11 mouse cellular contexts compared by ENCODE assay signal in genomic region chr14:25665314-25665970, GRCm38 (mm10). TPM values are rescaled to one million over a fixed set of nuclear protein-coding genes. Genes with fewer than 3 reads are reported as not detected.
DNase-seq lines count a peak whose midpoint lies in the region; ATAC-seq and TF ChIP-seq lines count a peak whose summit lies in the region.
"Had no signal": no experiment of that assay in that cellular context is flagged by ENCODE, and none has a peak within 500 bp of the region (broad histone marks: within the 10 kb centered on the region; RNA-seq: fewer than 3 reads in every experiment).

No protein-coding gene starts in this region.

- no peak overlapping the region for H3K9ac ChIP-seq in hindbrain, embryonic 13.5 days
- H3K9ac ChIP-seq in midbrain, postnatal 0 days (replicated peaks; ENCODE audit: low read length, poor library complexity, severe bottlenecking), result no peak overlapping the region
- H3K9ac ChIP-seq in kidney, embryonic 16.5 days (replicated peaks; ENCODE audit: low read length), result no peak overlapping the region
- H3K9ac ChIP-seq: intestine, embryonic 15.5 days; liver, postnatal 0 days had no signal

- ATAC-seq in hindbrain, embryonic 13.5 days (ENCODE audit: low FRiP score), result no peak
- ATAC-seq in midbrain, postnatal 0 days (ENCODE audit: low FRiP score), result no peak
- ATAC-seq in kidney, embryonic 16.5 days (ENCODE audit: low FRiP score, low TSS enrichment), result no peak
- ATAC-seq: intestine, embryonic 15.5 days; liver, postnatal 0 days; Patski had no signal

- H3K27ac ChIP-seq in layer of hippocampus, adult 2 months, result peak overlapping the region; percentile 76
- H3K27ac ChIP-seq in hindbrain, embryonic 13.5 days, result peak overlapping the region; percentile 69
- H3K27ac ChIP-seq in midbrain, postnatal 0 days (ENCODE audit: low read depth, low read length), result 0 out of 2 replicates have a peak overlapping the region, but pooled peaks have one; percentile 18
- H3K27ac ChIP-seq in kidney, embryonic 16.5 days (ENCODE audit: low read length), result no peak overlapping the region
- H3K27ac ChIP-seq: intestine, embryonic 15.5 days had no signal

- H3K27me3 ChIP-seq in hindbrain, embryonic 13.5 days, result no peaks in the 10 kb centered on the region
- H3K27me3 ChIP-seq in midbrain, postnatal 0 days (ENCODE audit: insufficient read depth, low read length), result no peaks in the 10 kb centered on the region
- no peaks in the 10 kb centered on the region for H3K27me3 ChIP-seq in kidney, embryonic 16.5 days (ENCODE audit: insufficient read depth, low read length)
- H3K27me3 ChIP-seq: intestine, embryonic 15.5 days; Patski had no signal

- H3K4me3 ChIP-seq in layer of hippocampus, adult 2 months, result no peak overlapping the region
- no peak overlapping the region for H3K4me3 ChIP-seq in hindbrain, embryonic 13.5 days
- no peak overlapping the region for H3K4me3 ChIP-seq in midbrain, postnatal 0 days (ENCODE audit: low read depth, low read length)
- no peak overlapping the region for H3K4me3 ChIP-seq in kidney, embryonic 16.5 days (ENCODE audit: low read length)
- H3K4me3 ChIP-seq: intestine, embryonic 15.5 days had no signal

- peak; percentile 35 for DNase-seq in cerebellum, adult 9-11 months
- no peak for DNase-seq in cerebellum, adult 11 months
- DNase-seq in layer of hippocampus, adult 2 months (ENCODE audit: low spot score in 2 of 2), result peak; percentile 33 to 70
- DNase-seq in layer of hippocampus, adult 9-10 months (ENCODE audit: low spot score), result no peak
- no peak for DNase-seq in midbrain, postnatal 0 days (ENCODE audit: low spot score)
- DNase-seq in left cerebral cortex, adult 8-10 months (ENCODE audit: low spot score in 2 of 2), result no peak
- DNase-seq: liver, postnatal 0 days had no signal

- TF ChIP-seq CTCF in layer of hippocampus, adult 2 months (conservative IDR thresholded peaks at IDR 0.05), result no peak
- TF ChIP-seq CTCF in midbrain, postnatal 0 days (IDR thresholded peaks at IDR 0.05), result no peak

- H3K4me2 ChIP-seq in hindbrain, embryonic 13.5 days, result no peak overlapping the region
- H3K4me2 ChIP-seq in midbrain, postnatal 0 days (ENCODE audit: low read depth, low read length, poor library complexity, severe bottlenecking), result no peak overlapping the region
- no peak overlapping the region for H3K4me2 ChIP-seq in kidney, embryonic 16.5 days (replicated peaks; ENCODE audit: low read depth, low read length)
- H3K4me2 ChIP-seq: intestine, embryonic 15.5 days had no signal

- no peaks in the 10 kb centered on the region for H3K9me3 ChIP-seq in hindbrain, embryonic 13.5 days
- no peaks in the 10 kb centered on the region for H3K9me3 ChIP-seq in midbrain, postnatal 0 days (ENCODE audit: low read length)
- H3K9me3 ChIP-seq in kidney, embryonic 16.5 days (ENCODE audit: low read length), result no peaks in the 10 kb centered on the region
- H3K9me3 ChIP-seq: intestine, embryonic 15.5 days had no signal

- WGBS in hindbrain, embryonic 13.5 days, result 73% methylated on average over 19 of the region's 19 CpGs
- WGBS in midbrain, postnatal 0 days, result 67% methylated on average over 19 of the region's 19 CpGs
- 81% methylated on average over 19 of the region's 19 CpGs for WGBS in kidney, embryonic 16.5 days

- peaks cover 24% of the 10 kb centered on the region for H3K4me1 ChIP-seq in hindbrain, embryonic 13.5 days (replicated peaks)
- no peaks in the 10 kb centered on the region for H3K4me1 ChIP-seq in midbrain, postnatal 0 days (ENCODE audit: insufficient read depth, low read length)
- H3K4me1 ChIP-seq in kidney, embryonic 16.5 days (ENCODE audit: insufficient read depth, low read length), result no peaks in the 10 kb centered on the region
- H3K4me1 ChIP-seq: intestine, embryonic 15.5 days had no signal

- H3K36me3 ChIP-seq in hindbrain, embryonic 13.5 days, result peaks cover 65% of the 10 kb centered on the region
- peaks cover 48% of the 10 kb centered on the region for H3K36me3 ChIP-seq in midbrain, postnatal 0 days (ENCODE audit: insufficient read depth, low read length)
- peaks cover 67% of the 10 kb centered on the region for H3K36me3 ChIP-seq in kidney, embryonic 16.5 days (ENCODE audit: insufficient read depth, low read length)

RNA-seq across cellular contexts. Expression of gene Ppif, which starts 28.5 kb away (rescaled TPM):
- total RNA-seq in layer of hippocampus, adult 2 months (2021), result 10 to 100 TPM; 27.4 to 34.2 TPM
- 28.0 and 32.0 TPM in 2 replicates for polyA plus RNA-seq in hindbrain, embryonic 13.5 days (2015; fragmentation: Nextera tagmentation; extraction: Ambion mirVana)
- total RNA-seq in midbrain, postnatal 0 days (2014; rRNA removed), result 51.4 and 55.8 TPM in 2 replicates
- 50.2 and 52.2 TPM in 2 replicates for polyA plus RNA-seq in midbrain, postnatal 0 days (2015; fragmentation: Nextera tagmentation; extraction: Ambion mirVana)
- 10 to 100 TPM; 25.5 to 26.8 (median 26.5) TPM for total RNA-seq in left cerebral cortex, adult 8-10 months (2022)
- polyA plus RNA-seq in kidney, embryonic 16.5 days (2015; fragmentation: Nextera tagmentation; extraction: Ambion mirVana), result 42.4 and 55.5 TPM in 2 replicates

Comparison
In these comparisons a context has a peak if more than half of its experiments do, and no peak if none do; other contexts are left out.
1. DNase-seq: peak in cerebellum, adult 9-11 months (single experiment) and layer of hippocampus, adult 2 months (2 of 2); none in cerebellum, adult 11 months (single experiment), layer of hippocampus, adult 9-10 months (single experiment), midbrain, postnatal 0 days (single experiment) and left cerebral cortex, adult 8-10 months (0 of 2).